Mouse (Mus musculus): ENCODE measurements around the gene Stx11. TPM values are rescaled to one million over a fixed set of nuclear protein-coding genes. Genes with fewer than 3 reads are reported as not detected.
A peak's percentile ranks its signal among the peaks of the same experiment; 100 is the strongest.

Stx11 gene
- polyA plus RNA-seq (2014; fragmentation: Nextera tagmentation; extraction: Ambion mirVana) = 1.9 and 3.2 TPM in 2 replicates

DNA sequence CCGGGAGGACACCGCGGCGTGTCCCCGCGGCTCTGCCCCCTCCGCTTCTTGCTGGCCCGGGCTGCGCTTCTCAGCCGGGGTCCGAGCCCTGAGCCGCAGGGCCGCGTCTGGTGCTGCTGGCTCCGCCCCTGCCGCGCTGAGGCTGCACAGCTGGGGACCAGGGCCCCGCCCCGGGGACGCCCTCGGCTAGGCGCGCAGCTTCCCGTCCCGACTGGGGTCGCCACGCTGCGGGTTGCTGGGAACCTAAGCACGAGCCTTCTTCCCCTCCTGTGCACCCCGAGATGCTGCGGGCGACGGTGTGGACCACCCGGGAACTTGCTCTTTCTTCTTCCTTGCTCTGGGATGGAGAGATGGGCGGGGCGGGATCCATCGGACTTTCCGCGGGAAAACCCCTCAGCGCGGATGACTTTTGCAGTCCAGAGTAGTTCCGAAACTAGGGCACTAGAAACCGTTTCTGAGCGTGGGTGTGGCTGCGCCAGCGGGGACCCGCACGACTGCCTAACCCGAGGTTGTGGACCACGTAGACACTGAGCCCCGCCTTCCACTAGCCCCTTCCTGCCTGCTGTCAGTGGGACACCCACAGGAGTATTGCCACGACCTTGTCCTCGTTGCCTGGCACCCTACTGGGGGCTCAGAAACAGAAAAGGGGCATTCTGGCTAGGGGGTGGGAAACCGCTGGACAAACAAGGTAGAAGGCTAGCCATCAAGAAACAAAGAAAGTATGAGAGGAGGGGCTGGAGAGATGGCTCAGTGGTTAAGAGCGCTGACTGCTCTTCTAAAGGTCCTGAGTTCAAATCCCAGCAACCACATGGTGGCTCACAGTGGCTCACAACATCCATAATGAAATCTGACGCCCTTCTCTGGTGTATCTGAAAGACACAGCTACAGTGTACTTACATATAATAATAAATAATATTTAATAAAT is at the start of gene Stx11:
Gene Stx11 (minus strand): TSS at position 148 of the 925 bp plus-strand sequence.
- Histone ChIP-seq H3K4me1 (replicated peaks; ENCODE audit: control insufficient read depth, insufficient read depth, low read length) (0 out of 2 replicates have a peak, but pooled peaks cover 3% of the 10 kb centered on the region), H3K4me3 (ENCODE audit: low read depth, low read length) (peak within 1 kb of the TSS; percentile 70), H3K36me3 (ENCODE audit: control insufficient read depth, insufficient read depth, low read length) (no peaks in the 10 kb centered on the region), H3K9ac (ENCODE audit: low read length) (peak within 1 kb of the TSS; percentile 51), H3K4me2 (ENCODE audit: low read length) (peak within 1 kb of the TSS; percentile 60), H3K27ac (ENCODE audit: low read depth) (no peak within 1 kb of the TSS), H3K27me3 (replicated peaks; ENCODE audit: control insufficient read depth, insufficient read depth, low read length) (no peaks in the 10 kb centered on the region; the same call in 1 of the 2 replicates), H3K9me3 (ENCODE audit: control insufficient read depth, low read length) (no peaks in the 10 kb centered on the region)
- ATAC-seq (replicated peaks; ENCODE audit: low FRiP score, low TSS enrichment, low read depth) (peak; percentile 92), DNase-seq (ENCODE audit: low spot score) (peak; percentile 86)
- WGBS = 4% methylated on average over 51 of the region's 56 CpGs

DNA sequence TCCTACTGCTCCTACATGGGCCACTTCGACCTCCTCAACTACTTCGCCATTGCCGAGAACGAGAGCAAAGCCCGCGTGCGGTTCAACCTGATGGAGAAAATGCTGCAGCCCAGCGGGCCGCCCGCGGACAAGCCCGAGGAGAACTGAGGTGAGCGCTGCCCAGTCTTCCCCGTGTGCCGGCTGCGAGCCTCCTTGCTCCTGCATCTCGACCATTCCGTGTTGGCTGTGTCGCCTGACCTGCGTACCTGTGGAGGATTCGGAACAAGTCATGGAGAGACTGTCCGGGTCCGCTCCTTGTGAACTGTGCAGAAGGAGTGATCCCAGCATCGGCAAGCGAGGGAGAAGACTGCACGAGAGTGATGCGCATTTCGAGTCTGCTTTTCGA is 44.6 kb upstream of the Stx11 start:
- Histone ChIP-seq H3K9me3 (ENCODE audit: control insufficient read depth, low read length) (no peaks in the 10 kb centered on the region), H3K4me2 (ENCODE audit: low read length) (peak overlapping the region; percentile 88), H3K27ac (ENCODE audit: low read depth) (peak overlapping the region; percentile 69; the same call in 1 of the 2 replicates), H3K9ac (ENCODE audit: low read length) (peak overlapping the region; percentile 70), H3K36me3 (ENCODE audit: control insufficient read depth, insufficient read depth, low read length) (peaks cover 14% of the 10 kb centered on the region; the same call in 1 of the 2 replicates), H3K4me1 (replicated peaks; ENCODE audit: control insufficient read depth, insufficient read depth, low read length) (peaks cover 13% of the 10 kb centered on the region), H3K27me3 (replicated peaks; ENCODE audit: control insufficient read depth, insufficient read depth, low read length) (no peaks in the 10 kb centered on the region), H3K4me3 (ENCODE audit: low read depth, low read length) (peak overlapping the region; percentile 94)
- no peak for DNase-seq (ENCODE audit: low spot score)
- 1% methylated on average over 29 of the region's 29 CpGs for WGBS
- peak; percentile 36; the same call in 1 of the 2 replicates for ATAC-seq (replicated peaks; ENCODE audit: low FRiP score, low TSS enrichment, low read depth)

DNA sequence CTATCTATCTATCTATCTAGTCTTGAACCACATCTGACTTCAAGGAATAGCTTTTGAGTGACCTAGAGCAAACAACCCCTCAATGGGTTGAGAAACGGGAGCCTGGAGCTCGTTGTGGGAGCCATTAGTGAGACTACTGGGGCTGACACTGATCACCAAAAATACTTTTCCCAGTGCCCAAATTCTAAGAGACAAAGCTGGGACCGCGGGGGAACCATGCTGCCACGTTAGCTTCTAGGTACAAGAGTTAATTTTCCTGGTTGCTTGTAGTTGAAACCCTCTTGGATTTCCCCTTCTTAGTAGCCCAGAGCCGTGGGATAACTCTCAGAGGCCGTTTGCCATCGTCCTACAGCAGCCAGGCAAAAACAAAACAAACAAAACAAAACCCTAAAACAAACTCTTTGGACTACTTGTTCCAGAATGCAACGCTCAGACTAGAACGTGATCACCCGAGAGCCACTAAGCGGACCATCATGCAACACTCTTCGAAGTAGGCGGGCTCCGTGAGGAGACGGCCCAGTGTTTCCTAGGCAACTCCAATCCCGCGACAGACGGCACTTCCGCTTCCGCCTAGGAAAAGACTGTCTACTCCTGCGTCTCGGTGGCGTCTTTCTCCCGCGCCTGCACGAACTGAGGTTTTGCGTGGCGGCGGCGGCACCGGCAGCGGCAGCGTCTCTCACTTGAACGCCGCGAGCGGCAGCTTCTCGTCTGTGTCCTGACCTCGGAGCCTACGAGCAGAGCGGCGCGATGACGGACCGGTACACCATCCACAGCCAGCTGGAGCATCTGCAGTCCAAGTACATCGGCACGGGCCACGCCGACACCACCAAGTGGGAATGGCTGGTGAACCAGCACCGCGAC is 44.0 kb upstream of the Stx11 start:
- Histone ChIP-seq H3K4me1 (replicated peaks; ENCODE audit: control insufficient read depth, insufficient read depth, low read length) (peaks cover 13% of the 10 kb centered on the region), H3K9me3 (ENCODE audit: control insufficient read depth, low read length) (no peaks in the 10 kb centered on the region), H3K4me3 (ENCODE audit: low read depth, low read length) (peak overlapping the region; percentile 94), H3K27me3 (replicated peaks; ENCODE audit: control insufficient read depth, insufficient read depth, low read length) (no peaks in the 10 kb centered on the region), H3K27ac (ENCODE audit: low read depth) (peak overlapping the region; percentile 69; the same call in 1 of the 2 replicates), H3K4me2 (ENCODE audit: low read length) (peak overlapping the region; percentile 88), H3K36me3 (ENCODE audit: control insufficient read depth, insufficient read depth, low read length) (peaks cover 14% of the 10 kb centered on the region; the same call in 1 of the 2 replicates), H3K9ac (ENCODE audit: low read length) (peak overlapping the region; percentile 70)
- ATAC-seq (replicated peaks; ENCODE audit: low FRiP score, low TSS enrichment, low read depth) (peak; percentile 99), DNase-seq (ENCODE audit: low spot score) (peak; percentile 97)
- 3% methylated on average over 52 of the region's 52 CpGs for WGBS

DNA sequence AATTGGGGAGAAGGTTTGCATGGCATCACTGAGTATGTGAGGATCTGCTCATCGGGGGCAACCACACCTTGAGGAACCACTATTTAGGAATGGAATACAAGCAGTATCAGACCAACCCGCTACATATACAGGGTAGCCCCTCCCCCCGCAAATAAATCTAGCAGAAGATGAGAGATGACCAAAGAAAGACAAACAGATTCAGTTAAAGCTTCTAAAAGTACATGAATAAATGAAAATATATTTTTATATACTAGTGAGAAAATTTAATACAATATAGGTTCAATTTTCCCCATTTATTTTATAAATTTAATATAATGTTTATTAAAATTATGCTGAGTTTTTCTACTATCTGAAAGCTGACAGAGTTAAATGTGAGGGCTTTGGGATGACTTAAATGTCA is 40.9 kb upstream of the Stx11 start, which contains the start of gene Sf3b5:
Gene Sf3b5 (plus strand): TSS at position 301 of the 400 bp plus-strand sequence.
- Histone ChIP-seq H3K27ac (ENCODE audit: low read depth) (no peak within 1 kb of the TSS), H3K9ac (ENCODE audit: low read length) (no peak within 1 kb of the TSS), H3K4me3 (ENCODE audit: low read depth, low read length) (no peak within 1 kb of the TSS), H3K4me2 (ENCODE audit: low read length) (no peak within 1 kb of the TSS), H3K36me3 (ENCODE audit: control insufficient read depth, insufficient read depth, low read length) (0 out of 2 replicates have a peak, but pooled peaks cover 4% of the 10 kb centered on the region), H3K4me1 (replicated peaks; ENCODE audit: control insufficient read depth, insufficient read depth, low read length) (peaks cover 11% of the 10 kb centered on the region), H3K27me3 (replicated peaks; ENCODE audit: control insufficient read depth, insufficient read depth, low read length) (no peaks in the 10 kb centered on the region), H3K9me3 (ENCODE audit: control insufficient read depth, low read length) (no peaks in the 10 kb centered on the region)
- WGBS = 89% methylated on average over 3 of the region's 3 CpGs
- ATAC-seq (replicated peaks; ENCODE audit: low FRiP score, low TSS enrichment, low read depth) (no peak), DNase-seq (ENCODE audit: low spot score) (no peak)

DNA sequence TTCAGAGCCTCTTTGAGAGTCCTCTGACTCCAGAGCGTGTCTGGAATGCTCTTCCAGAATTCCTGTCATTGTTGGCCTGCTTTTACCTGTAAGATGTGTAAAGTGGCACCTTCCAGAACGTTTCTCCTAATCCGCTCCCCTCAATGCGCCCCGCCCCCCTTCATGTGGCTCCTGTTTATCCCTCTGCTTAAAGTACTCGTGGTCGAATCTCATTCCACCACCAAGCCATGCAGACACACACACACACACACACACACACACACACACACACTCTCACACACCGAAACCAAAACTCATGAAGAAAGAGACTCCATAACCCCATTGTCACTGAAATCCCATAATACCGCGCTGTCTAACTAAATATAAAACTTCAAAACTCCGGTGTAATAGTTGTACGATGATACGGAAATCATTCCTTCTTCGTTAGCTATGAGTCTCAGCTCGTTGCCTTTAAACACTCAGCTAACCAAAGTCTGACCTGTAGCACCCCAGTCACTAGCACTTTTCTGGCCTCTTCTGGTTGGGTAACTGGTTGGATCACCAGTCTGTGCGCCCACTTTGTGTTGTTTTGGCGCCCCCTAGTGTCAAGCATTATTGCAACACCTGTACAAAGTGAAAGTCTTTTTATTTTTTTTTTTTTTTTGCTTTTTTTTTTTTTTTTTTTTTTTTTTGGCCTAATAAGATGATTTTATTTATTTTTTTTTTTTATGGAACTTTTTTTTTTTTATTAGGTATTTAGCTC is 32.8 kb upstream of the Stx11 start:
- Histone ChIP-seq H3K4me1 (replicated peaks; ENCODE audit: control insufficient read depth, insufficient read depth, low read length) (no peaks in the 10 kb centered on the region), H3K36me3 (ENCODE audit: control insufficient read depth, insufficient read depth, low read length) (no peaks in the 10 kb centered on the region), H3K9me3 (ENCODE audit: control insufficient read depth, low read length) (no peaks in the 10 kb centered on the region), H3K9ac (ENCODE audit: low read length) (no peak overlapping the region), H3K27me3 (replicated peaks; ENCODE audit: control insufficient read depth, insufficient read depth, low read length) (no peaks in the 10 kb centered on the region), H3K4me2 (ENCODE audit: low read length) (0 out of 2 replicates have a peak overlapping the region, but pooled peaks have one; percentile 22), H3K4me3 (ENCODE audit: low read depth, low read length) (no peak overlapping the region), H3K27ac (ENCODE audit: low read depth) (no peak overlapping the region)
- WGBS = 47% methylated on average over 17 of the region's 17 CpGs
- ATAC-seq (replicated peaks; ENCODE audit: low FRiP score, low TSS enrichment, low read depth) (peak; percentile 83), DNase-seq (ENCODE audit: low spot score) (peak; percentile 92)

DNA sequence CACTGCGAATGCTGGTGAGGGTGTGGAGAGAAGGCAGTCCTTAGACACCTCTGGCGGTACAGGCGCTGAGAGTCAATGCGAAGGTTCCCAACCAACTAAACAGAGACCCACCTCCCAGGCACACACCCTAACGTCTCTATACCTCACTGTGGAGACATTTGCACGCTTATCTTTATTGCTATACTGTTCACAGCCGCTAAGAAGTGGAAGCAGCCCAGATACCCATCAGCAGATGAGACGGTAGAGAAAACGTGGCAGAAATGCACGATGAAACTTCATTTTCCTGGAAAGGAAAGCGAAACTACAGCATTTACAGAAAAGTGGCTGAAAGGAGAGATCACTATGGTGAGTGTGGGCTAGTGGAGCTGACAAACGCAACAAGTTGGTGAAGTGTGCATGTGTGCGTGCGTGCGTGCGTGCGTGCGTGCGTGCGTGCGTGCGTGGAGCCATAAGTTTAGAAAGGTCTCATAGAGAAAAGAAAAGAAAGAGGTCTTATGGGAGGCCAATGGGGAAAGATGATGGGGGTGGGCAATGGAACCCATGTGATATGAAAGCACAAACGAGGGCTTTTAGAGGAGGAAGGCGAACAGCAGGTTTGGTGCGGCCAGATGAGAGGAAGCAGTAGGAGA is 29.4 kb upstream of the Stx11 start:
- Histone ChIP-seq H3K9me3 (ENCODE audit: control insufficient read depth, low read length) (no peaks in the 10 kb centered on the region), H3K27ac (ENCODE audit: low read depth) (no peak overlapping the region), H3K27me3 (replicated peaks; ENCODE audit: control insufficient read depth, insufficient read depth, low read length) (no peaks in the 10 kb centered on the region), H3K4me3 (ENCODE audit: low read depth, low read length) (no peak overlapping the region), H3K4me1 (replicated peaks; ENCODE audit: control insufficient read depth, insufficient read depth, low read length) (no peaks in the 10 kb centered on the region), H3K4me2 (ENCODE audit: low read length) (no peak overlapping the region), H3K9ac (ENCODE audit: low read length) (no peak overlapping the region), H3K36me3 (ENCODE audit: control insufficient read depth, insufficient read depth, low read length) (no peaks in the 10 kb centered on the region)
- 84% methylated on average over 25 of the region's 25 CpGs for WGBS
- ATAC-seq (replicated peaks; ENCODE audit: low FRiP score, low TSS enrichment, low read depth) = no peak
- DNase-seq (ENCODE audit: low spot score) = no peak

DNA sequence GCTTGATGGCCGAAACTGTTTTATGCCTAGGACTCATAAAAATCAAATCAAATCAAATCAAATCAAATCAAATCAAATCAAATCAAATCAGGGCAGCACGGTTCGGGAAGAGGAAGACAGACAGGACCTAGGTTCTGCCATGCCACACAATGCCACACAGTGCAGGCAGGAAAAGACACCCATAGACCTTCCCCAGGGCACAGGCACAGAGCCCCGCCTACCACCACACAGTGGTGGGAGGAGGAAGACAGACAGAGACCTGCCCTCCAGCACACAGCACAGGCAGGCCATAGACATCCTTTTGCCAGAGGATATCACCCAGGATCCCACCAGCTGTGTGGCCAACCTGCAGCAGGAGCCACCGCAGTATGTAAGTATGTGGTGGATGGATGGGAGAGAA is 27.9 kb upstream of the Stx11 start:
- Histone ChIP-seq H3K4me3 (ENCODE audit: low read depth, low read length) (no peak overlapping the region), H3K4me2 (ENCODE audit: low read length) (no peak overlapping the region), H3K27ac (ENCODE audit: low read depth) (no peak overlapping the region), H3K4me1 (replicated peaks; ENCODE audit: control insufficient read depth, insufficient read depth, low read length) (no peaks in the 10 kb centered on the region), H3K36me3 (ENCODE audit: control insufficient read depth, insufficient read depth, low read length) (no peaks in the 10 kb centered on the region), H3K9me3 (ENCODE audit: control insufficient read depth, low read length) (no peaks in the 10 kb centered on the region), H3K27me3 (replicated peaks; ENCODE audit: control insufficient read depth, insufficient read depth, low read length) (no peaks in the 10 kb centered on the region), H3K9ac (ENCODE audit: low read length) (no peak overlapping the region)
- ATAC-seq (replicated peaks; ENCODE audit: low FRiP score, low TSS enrichment, low read depth) (no peak), DNase-seq (ENCODE audit: low spot score) (no peak)
- WGBS = 82% methylated on average over 5 of the region's 5 CpGs

Measured in intestine, embryonic 14.5 days (tissue).